Mouse (Mus musculus) gastrocnemius, adult 2 months (tissue): ENCODE measurements around the gene Hist2h2ac. TPM values are rescaled to one million over a fixed set of nuclear protein-coding genes. Genes with fewer than 3 reads are reported as not detected.
A peak's percentile ranks its signal among the peaks of the same experiment; 100 is the strongest.
"Not testable (repeated sequence)": the region's sequence is repeated elsewhere in the genome, so short reads cannot be mapped to it uniquely, and the experiment has no call there.

ENCODE experiments used
- DNase-seq: peaks from one replicate; pipeline ENCODE4 v3.0.0; 2022
- H3K27ac ChIP-seq: fragments of 200-600 bp; 2 replicates; pipeline ENCODE4 v1.8.1; 2022; ENCODE audit warnings: mild to moderate bottlenecking
- H3K4me3 ChIP-seq: fragments of 200-600 bp; 2 replicates; pipeline ENCODE4 v1.8.1; 2022; ENCODE audit warnings: mild to moderate bottlenecking, moderate library complexity
- CTCF ChIP-seq: fragments of 200-600 bp; IDR thresholded peaks from 2 replicates; pipeline ENCODE4 v1.8.1; 2022; ENCODE audit warnings: antibody characterized with exemption, mild to moderate bottlenecking, moderate library complexity
- intact Hi-C: fragments of 180-260 bp; cut with DNase I; formaldehyde crosslinking; loops from one replicate; pipeline ENCODE4 v1.15.1; 2025
- microRNA-seq: library from miRNA; unstranded; fragments of <30 nt; microRNA quantifications from one replicate; pipeline ENCODE4 v1.2.0, GENCODE M21; 2021
- total RNA-seq, 2 experiments: library from RNA; stranded (reverse); gene quantifications; 2 replicates each; pipeline ENCODE4 v1.2.3; 2021

Hist2h2ac gene
- total RNA-seq, 2 experiments from 2014 or later: 8.4 to 10.2 TPM

- Histone ChIP-seq H3K4me3 (no peak overlapping the region), H3K27ac (no peak overlapping the region; the same call in 1 of the 2 replicates)
- peak; percentile 66 for DNase-seq
- intact Hi-C loops: no loop called here
- TF ChIP-seq CTCF: no peak
Observed at GRCm38 (mm10) chr3:96179531-96179930, 41.1 kb downstream of the Hist2h2ac start.

GRCm38 (mm10) chr3:96178902-96179301 lies 41.8 kb downstream of the Hist2h2ac start:
- intact Hi-C loops: no loop called here
- Histone ChIP-seq H3K27ac (no peak overlapping the region), H3K4me3 (no peak overlapping the region)
- no peak for TF ChIP-seq CTCF
- no peak for DNase-seq

DNA sequence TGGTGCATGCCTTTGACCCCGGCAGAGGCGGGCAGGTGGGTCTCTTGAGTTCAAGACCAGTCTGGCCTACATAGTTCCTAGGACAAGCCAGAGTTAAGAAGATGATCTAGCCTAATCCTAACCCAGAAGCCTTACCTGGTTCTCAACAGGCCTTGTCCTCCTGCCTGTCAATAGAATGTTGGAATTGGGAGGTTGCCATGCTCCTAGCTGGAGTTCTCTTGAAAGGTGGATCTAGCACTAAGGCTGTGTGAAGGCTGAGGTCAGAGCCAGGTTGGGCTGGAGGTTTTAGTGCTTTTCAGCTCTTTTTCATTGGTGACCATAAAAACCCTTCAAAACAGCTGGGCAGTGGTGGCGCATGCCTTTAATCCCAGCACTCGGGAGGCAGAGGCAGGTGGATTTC lies 42.3 kb downstream of the Hist2h2ac start:
- intact Hi-C loops: no loop called here
- H3K4me3 ChIP-seq: no peak overlapping the region
- TF ChIP-seq CTCF: no peak
- no peak for DNase-seq
- no peak overlapping the region for H3K27ac ChIP-seq

DNA sequence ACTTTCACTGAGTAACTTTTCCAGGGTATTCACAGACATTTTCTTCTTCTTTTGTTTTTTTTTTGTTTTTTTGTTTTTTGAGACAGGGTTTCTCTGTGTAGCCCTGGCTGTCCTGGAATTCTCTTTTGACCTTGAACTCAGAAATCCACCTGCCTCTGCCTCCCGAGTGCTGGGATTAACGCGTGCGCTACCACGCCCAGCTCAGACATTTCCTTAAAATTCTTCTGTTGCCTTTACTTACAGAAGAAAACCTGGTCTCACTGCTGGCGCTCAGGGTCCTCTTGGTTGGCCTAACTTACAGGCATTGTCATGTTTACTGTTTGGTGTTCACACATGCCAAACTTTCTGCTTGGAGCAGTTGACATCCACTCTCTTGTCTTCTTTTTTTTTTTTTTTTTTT lies 45.4 kb downstream of the Hist2h2ac start:
- no peak overlapping the region for H3K27ac ChIP-seq
- intact Hi-C loops: no loop called here
- no peak for TF ChIP-seq CTCF
- H3K4me3 ChIP-seq: no peak overlapping the region
- no peak for DNase-seq

DNA sequence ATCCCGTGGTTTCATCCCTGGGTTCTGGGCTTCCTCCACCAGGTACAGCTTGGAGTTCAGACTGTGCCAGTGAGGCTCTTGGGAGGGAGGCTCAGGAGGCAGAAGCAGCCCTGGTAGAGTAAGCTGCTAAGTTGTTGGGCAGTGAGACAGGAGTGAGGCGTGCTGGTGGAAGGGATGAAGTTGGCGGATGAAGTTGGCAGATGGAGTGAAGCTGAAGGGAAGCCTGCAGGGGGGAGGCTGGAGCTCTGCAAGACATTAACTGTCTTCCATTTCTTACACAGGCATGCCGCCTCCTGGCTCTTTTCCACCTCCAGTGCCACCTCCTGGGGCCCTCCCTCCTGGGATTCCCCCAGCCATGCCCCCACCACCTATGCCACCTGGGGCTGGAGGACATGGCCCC lies 46.6 kb downstream of the Hist2h2ac start:
- not testable (repeated sequence) for H3K27ac ChIP-seq, H3K4me3 ChIP-seq, DNase-seq
- intact Hi-C loops: loop anchor here (5.0 kb wide), 1 partner anchor 43 kb away; the partner anchor contains the start of genes Bola1 and Hist2h2ab

GRCm38 (mm10) chr3:96173185-96173584 lies 47.5 kb downstream of the Hist2h2ac start:
- intact Hi-C loops: loop anchor here (5.0 kb wide), 1 partner anchor 44 kb away; the partner anchor contains the start of genes Bola1 and Hist2h2ab
- no peak for DNase-seq
- Histone ChIP-seq H3K4me3 (peak overlapping the region; percentile 99), H3K27ac (peak overlapping the region; percentile 100)
- no peak for TF ChIP-seq CTCF

- peak within 1 kb of the TSS; percentile 99 for H3K4me3 ChIP-seq
- H3K27ac ChIP-seq: peak within 1 kb of the TSS; percentile 100
- TF ChIP-seq CTCF: no peak
- intact Hi-C loops: loop anchor here (5.0 kb wide), 1 partner anchor 45 kb away; the partner anchor contains the start of genes Bola1 and Hist2h2ab
- peak; percentile 90 for DNase-seq
Observed at GRCm38 (mm10) chr3:96172197-96173178, 48.2 kb downstream of the Hist2h2ac start, which contains the start of gene Sf3b4. Gene Sf3b4, plus strand, starts transcription at chr3:96172332.

- DNase-seq: no peak
- H3K27ac ChIP-seq: peak overlapping the region; percentile 100
- H3K4me3 ChIP-seq: peak overlapping the region; percentile 99
- intact Hi-C loops: loop anchor here (5.0 kb wide), 1 partner anchor 46 kb away; the partner anchor contains the start of genes Bola1 and Hist2h2ab
- TF ChIP-seq CTCF: no peak
Observed at GRCm38 (mm10) chr3:96171583-96172196, 49.0 kb downstream of the Hist2h2ac start.

GRCm38 (mm10) chr3:96170976-96171545 lies 49.6 kb downstream of the Hist2h2ac start:
- H3K4me3 ChIP-seq: peak overlapping the region; percentile 99
- H3K27ac ChIP-seq: peak overlapping the region; percentile 100
- intact Hi-C loops: loop anchor here (5.0 kb wide), 1 partner anchor 46 kb away; the partner anchor contains the start of genes Bola1 and Hist2h2ab
- TF ChIP-seq CTCF: no peak
- no peak for DNase-seq

Small RNA genes lying within 50 kb of the gene (microRNA-seq; reads per million reads assigned to microRNA genes)
- not detected for gene Gm44492
- gene Gm47311: not detected
- not detected for gene Gm47313

Other genes starting within 250 kb of the Hist2h2ac start
- gene Plekho1, start 224.9 kb downstream of the Hist2h2ac start, total RNA-seq: 10 to 100 TPM; 14.2 to 19.3 TPM
- gene Vps45, start 162.4 kb downstream of the Hist2h2ac start, total RNA-seq: 10 to 100 TPM; 15.0 to 22.7 TPM
- 10 to 100 TPM; 54.6 to 58.3 TPM for gene Otud7b, start 116.4 kb downstream of the Hist2h2ac start, total RNA-seq
- gene Mtmr11, start 58.9 kb downstream of the Hist2h2ac start, total RNA-seq: 1 to 10 TPM; 1.9 to 2.5 TPM
- 10 to 100 TPM; 11.0 to 11.7 TPM for gene Sf3b4, start 48.5 kb downstream of the Hist2h2ac start, total RNA-seq
- under 1 TPM; 0.25 to 0.26 TPM for gene Sv2a, start 39.7 kb downstream of the Hist2h2ac start, total RNA-seq
- 10 to 100 TPM; 24.5 to 29.3 TPM for gene Bola1, start 1.2 kb downstream of the Hist2h2ac start, total RNA-seq
- 1 to 10 TPM in 1 of 2 experiments, under 1 TPM in 1; 0.87 to 1.2 TPM for gene Hist2h2ab, start 1.0 kb downstream of the Hist2h2ac start, total RNA-seq
- 1 to 10 TPM; 5.2 to 6.1 TPM for gene Hist2h2be, start 239 bp upstream of the Hist2h2ac start, total RNA-seq
- gene Hist2h3c2, start 18.2 kb upstream of the Hist2h2ac start, total RNA-seq: 1 to 10 TPM; 5.4 to 5.6 TPM
- 100 to 1,000 TPM; 172 to 190 TPM for gene Hist2h2aa2, start 19.4 kb upstream of the Hist2h2ac start, total RNA-seq
- gene Hist2h2aa1, start 24.6 kb upstream of the Hist2h2ac start, total RNA-seq: 1 to 10 TPM in 1 of 2 experiments, not detected in 1; 2.7 TPM
- gene Hist2h3c1, start 25.8 kb upstream of the Hist2h2ac start, total RNA-seq: not detected
- gene Hist2h4, start 42.4 kb upstream of the Hist2h2ac start, total RNA-seq: 1 to 10 TPM; 5.7 to 6.6 TPM
- 10 to 100 TPM in 1 of 2 experiments, 1 to 10 TPM in 1; 7.7 to 11.5 TPM for gene Hist2h3b, start 47.8 kb upstream of the Hist2h2ac start, total RNA-seq
- 10 to 100 TPM; 18.6 to 24.8 TPM for gene Hist2h2bb, start 48.9 kb upstream of the Hist2h2ac start, total RNA-seq
- under 1 TPM in 1 of 2 experiments, not detected in 1; 0.20 TPM for gene Fcgr1, start 73.1 kb upstream of the Hist2h2ac start, total RNA-seq
- not detected for gene BC107364, start 231.4 kb upstream of the Hist2h2ac start, total RNA-seq